Mouse (Mus musculus): ENCODE data around the gene Zdhhc17.

The Zdhhc17 gene

GRCm38 (mm10) chr10:111005611-111006488 is 4.1 kb downstream of the Zdhhc17 start:
- DNase-seq (ENCODE audit: inconsistent ontology term) = no peak

- no peak for DNase-seq (ENCODE audit: inconsistent ontology term)
Observed at GRCm38 (mm10) chr10:111004220-111004619, 5.7 kb downstream of the Zdhhc17 start.

- DNase-seq (ENCODE audit: inconsistent ontology term) = no peak
Observed at GRCm38 (mm10) chr10:110999201-110999600, 10.7 kb downstream of the Zdhhc17 start.

- DNase-seq (ENCODE audit: inconsistent ontology term) = no peak
Observed at GRCm38 (mm10) chr10:110997180-110997579, 12.8 kb downstream of the Zdhhc17 start.

- DNase-seq (ENCODE audit: inconsistent ontology term) = no peak
Observed at GRCm38 (mm10) chr10:110994761-110995160, 15.2 kb downstream of the Zdhhc17 start.

- no peak for DNase-seq (ENCODE audit: inconsistent ontology term)
Observed at GRCm38 (mm10) chr10:110993249-110993648, 16.7 kb downstream of the Zdhhc17 start.

- DNase-seq (ENCODE audit: inconsistent ontology term) = peak; percentile 68
Observed at GRCm38 (mm10) chr10:110992047-110992431, 17.9 kb downstream of the Zdhhc17 start.

GRCm38 (mm10) chr10:110991307-110992046 is 18.5 kb downstream of the Zdhhc17 start:
- no peak for DNase-seq (ENCODE audit: inconsistent ontology term)

GRCm38 (mm10) chr10:110989729-110990128 is 20.2 kb downstream of the Zdhhc17 start:
- DNase-seq (ENCODE audit: inconsistent ontology term) = no peak

- no peak for DNase-seq (ENCODE audit: inconsistent ontology term)
Observed at GRCm38 (mm10) chr10:110986682-110987081, 23.3 kb downstream of the Zdhhc17 start.

GRCm38 (mm10) chr10:110982771-110983170 is 27.2 kb downstream of the Zdhhc17 start:
- DNase-seq (ENCODE audit: inconsistent ontology term) = no peak

- DNase-seq (ENCODE audit: inconsistent ontology term) = no peak
Observed at GRCm38 (mm10) chr10:110980441-110980840, 29.5 kb downstream of the Zdhhc17 start.

- DNase-seq (ENCODE audit: inconsistent ontology term) = no peak
Observed at GRCm38 (mm10) chr10:110979431-110979830, 30.5 kb downstream of the Zdhhc17 start.

- DNase-seq (ENCODE audit: inconsistent ontology term) = no peak
Observed at GRCm38 (mm10) chr10:110977379-110977778, 32.6 kb downstream of the Zdhhc17 start.

- DNase-seq (ENCODE audit: inconsistent ontology term) = peak; percentile 23
Observed at GRCm38 (mm10) chr10:110976046-110976445, 33.9 kb downstream of the Zdhhc17 start.

GRCm38 (mm10) chr10:110974885-110975284 is 35.1 kb downstream of the Zdhhc17 start:
- no peak for DNase-seq (ENCODE audit: inconsistent ontology term)

- peak; percentile 47 for DNase-seq (ENCODE audit: inconsistent ontology term)
Observed at GRCm38 (mm10) chr10:110974463-110974862, 35.5 kb downstream of the Zdhhc17 start.

GRCm38 (mm10) chr10:110971998-110972397 is 37.9 kb downstream of the Zdhhc17 start:
- no peak for DNase-seq (ENCODE audit: inconsistent ontology term)

- DNase-seq (ENCODE audit: inconsistent ontology term) = no peak
Observed at GRCm38 (mm10) chr10:110971483-110971882, 38.5 kb downstream of the Zdhhc17 start.

GRCm38 (mm10) chr10:110971044-110971443 is 38.9 kb downstream of the Zdhhc17 start:
- DNase-seq (ENCODE audit: inconsistent ontology term) = no peak

- no peak for DNase-seq (ENCODE audit: inconsistent ontology term)
Observed at GRCm38 (mm10) chr10:110962172-110962571, 47.8 kb downstream of the Zdhhc17 start.

- DNase-seq (ENCODE audit: inconsistent ontology term) = no peak
Observed at GRCm38 (mm10) chr10:110960841-110961240, 49.1 kb downstream of the Zdhhc17 start.

GRCm38 (mm10) chr10:110959781-110960180 is 50.2 kb downstream of the Zdhhc17 start:
- DNase-seq (ENCODE audit: inconsistent ontology term) = no peak
